Mouse (Mus musculus) R1 (cell line): ENCODE data around the gene Amdhd1.

Source experiments
- DNase-seq: peaks from one replicate; pipeline ENCODE4 v3.0.0-alpha.2; 2018; ENCODE audit warnings: low read depth, low spot score

Amdhd1 gene

DNA sequence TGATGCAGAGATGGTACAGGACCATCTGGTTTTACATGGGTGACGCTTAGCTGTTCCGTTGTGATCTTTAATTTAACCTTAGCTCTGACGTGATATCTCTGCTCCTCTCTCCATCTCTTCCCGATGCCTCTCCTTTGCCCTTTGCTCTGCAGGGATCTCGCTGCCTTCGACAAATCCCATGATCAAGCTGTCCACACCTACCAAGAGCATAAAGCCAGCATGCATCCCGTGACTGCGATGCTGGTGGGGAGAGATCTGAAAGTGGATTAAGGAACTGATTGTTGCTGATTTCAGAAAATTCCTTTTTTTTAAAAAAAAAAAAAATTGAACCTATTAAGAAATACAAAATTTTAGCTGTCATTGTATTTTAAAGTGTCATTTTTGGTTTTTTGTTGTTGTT is 55.3 kb downstream of the Amdhd1 start:
- DNase-seq = no peak
